Mouse (Mus musculus) heart, adult 2 months (tissue): ENCODE results near the gene Patj.

Source experiments
- CTCF ChIP-seq: fragments of 200-600 bp; IDR thresholded peaks from 2 replicates; pipeline ENCODE4 v1.8.1; 2022; ENCODE audit warnings: antibody characterized with exemption, mild to moderate bottlenecking, moderate library complexity
- EP300 ChIP-seq: fragments of 200-500 bp; IDR thresholded peaks from 2 replicates; pipeline ENCODE4 v1.6.1; 2011; ENCODE audit warnings: low read depth, low read length, control low read depth; ENCODE audit not compliant: insufficient read depth

- TF ChIP-seq EP300 (no peak), CTCF (no peak)
Observed at GRCm38 (mm10) chr4:98549491-98549890, 153.9 kb downstream of the Patj start.
